Mouse (Mus musculus) lung, postnatal 25 days (tissue): ENCODE measurements around the gene Ulk4.

Source experiments
- DNase-seq: peaks from one replicate; pipeline ENCODE4 v3.0.0; 2022; ENCODE audit warnings: low spot score

The Ulk4 gene

DNA sequence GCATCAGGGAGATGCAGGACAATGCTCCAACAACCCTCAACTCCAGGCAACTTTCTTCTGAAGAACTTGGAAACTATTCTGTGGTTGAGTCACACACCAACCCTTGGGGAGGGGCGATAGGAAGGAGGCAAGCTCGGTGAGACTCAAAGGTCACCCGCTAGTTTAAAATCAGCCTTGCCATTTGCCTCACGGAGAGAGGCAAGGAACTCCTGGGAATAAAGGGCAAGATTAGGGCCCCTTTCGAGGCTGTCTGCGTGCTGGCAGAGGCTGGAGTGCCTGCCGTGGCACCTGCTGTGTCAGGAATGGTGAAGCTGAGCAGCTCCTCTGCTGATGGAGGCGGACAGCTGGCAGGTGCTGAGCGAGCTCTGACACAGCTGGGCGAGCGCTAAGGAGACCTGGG lies 169.9 kb downstream of the Ulk4 start:
- no peak for DNase-seq

DNA sequence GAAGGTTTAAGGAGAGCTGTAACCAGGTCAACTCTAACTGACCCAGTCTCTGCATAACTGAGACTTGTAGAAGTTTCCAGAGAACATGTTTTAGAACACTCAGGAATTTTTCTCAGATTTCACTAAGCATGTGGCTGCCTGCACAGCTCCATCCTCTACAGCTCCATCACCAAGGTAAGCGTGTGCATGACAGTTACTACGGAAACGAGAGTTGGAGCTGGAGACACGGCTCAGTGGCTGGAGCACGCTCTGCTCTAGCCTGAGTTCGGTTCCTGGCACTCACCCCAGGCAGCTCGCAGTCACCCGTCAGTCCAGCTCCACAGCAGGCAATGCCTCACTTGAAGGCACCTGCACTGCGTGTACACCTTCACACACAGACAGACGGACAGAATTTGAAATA lies 175.5 kb downstream of the Ulk4 start:
- DNase-seq: no peak

DNA sequence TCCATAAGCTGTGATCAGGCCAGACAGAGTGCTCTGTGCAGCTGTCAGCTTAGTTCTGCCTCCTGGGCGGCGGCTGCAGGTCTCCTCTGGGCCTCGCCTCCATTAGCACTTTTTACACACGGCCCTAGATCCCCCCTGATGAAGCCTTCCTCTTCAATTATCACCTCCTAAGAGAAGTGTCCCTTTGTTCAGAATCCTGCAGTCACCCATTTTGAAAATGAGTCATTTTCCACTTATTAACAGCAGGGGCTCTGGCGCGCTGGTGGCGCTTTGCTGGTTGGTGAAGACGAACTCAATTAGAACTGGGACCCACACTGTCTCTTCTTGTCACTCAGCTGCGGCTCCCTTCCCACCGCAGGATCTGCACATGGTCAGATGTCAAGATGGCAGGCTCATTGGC lies 177.5 kb downstream of the Ulk4 start:
- DNase-seq: no peak

DNA sequence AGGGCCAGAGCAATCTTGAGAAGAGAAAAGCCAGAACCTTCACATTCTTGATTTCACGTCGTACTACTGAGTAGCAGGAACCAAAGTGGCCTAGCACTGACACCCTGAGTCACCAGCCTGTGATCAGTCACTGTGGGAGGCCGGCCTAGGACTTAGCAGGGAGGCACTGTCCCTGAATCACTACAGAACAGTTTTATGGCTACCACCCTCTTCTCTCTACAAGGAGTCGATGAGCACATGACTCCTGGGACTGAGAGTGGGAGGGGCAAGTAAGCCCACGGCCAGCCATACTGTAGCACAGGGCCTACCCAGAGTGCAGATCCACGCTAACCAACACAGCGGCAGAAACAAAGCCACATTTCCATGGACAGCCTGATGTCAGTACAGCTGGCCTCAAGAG lies 183.2 kb downstream of the Ulk4 start:
- no peak for DNase-seq

DNA sequence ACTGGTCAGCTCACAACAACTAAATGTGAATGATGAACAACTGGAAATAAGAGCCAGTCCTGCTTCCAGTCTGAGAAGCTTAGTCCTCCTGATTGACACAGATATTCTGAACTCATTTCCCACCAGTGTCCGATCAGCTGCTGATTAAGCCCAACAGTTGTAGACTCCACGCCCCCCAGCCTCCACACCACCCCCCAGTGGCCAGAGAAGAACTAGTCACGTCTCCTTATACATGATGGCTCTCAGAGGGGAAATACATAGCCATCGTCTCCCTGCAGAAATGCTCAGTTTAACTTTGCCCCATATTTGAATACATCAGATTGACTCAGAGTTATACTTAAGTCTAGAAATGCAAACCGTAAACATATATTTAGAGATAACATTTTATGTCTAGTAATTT lies 184.4 kb downstream of the Ulk4 start:
- no peak for DNase-seq

DNA sequence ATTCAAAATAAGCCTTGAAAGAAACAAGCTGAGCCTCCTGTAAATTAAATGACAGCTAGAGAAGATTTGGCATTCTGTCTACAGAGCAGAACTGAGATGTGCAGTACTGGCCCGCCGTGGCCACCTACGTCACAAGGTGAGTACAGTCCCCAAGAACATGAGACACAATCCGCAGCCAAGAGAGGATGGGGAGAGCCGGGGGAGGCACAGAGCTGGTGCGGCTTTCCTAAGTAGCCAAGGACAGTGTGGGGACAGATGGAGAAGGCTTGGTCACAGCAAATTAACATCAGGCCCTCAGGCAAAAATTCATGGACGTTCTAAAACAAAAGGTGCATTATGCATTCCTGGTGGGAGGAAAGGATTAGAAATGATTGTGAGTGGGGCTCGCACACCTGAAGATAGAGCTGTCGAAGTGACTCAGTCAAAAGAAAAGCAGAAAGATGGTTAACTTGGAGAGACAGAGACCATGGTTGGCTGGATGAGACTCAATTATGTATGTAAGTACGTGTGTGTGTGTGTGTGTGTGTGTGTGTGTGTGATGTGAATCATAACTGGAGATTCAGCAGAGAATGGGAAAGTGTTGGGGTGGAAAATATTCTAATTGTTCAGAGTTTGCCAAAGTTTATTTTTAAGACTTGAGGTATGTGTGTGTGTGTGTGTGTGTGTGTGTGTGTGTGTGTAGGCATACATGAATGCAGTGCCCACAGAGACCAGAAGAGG lies 185.8 kb downstream of the Ulk4 start:
- DNase-seq: no peak

DNA sequence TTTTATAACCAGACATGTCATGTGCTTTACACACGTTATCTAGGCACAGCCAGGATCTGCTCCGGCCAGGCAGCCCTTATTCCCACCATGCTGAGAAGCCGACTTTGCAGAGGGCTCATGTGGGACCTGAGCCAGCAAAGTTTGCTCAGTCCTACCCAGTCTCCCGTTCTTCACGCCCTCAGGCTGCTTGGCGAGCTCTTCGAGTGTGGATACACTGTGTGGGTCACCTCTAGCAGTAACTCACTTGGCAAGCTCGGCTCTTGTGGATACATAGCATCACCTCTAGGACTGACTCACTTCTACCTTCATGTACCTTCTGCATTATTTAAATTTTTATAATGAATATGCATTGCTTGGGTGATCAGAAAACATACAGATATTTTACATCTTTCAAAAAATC lies 189.3 kb downstream of the Ulk4 start:
- no peak for DNase-seq

DNA sequence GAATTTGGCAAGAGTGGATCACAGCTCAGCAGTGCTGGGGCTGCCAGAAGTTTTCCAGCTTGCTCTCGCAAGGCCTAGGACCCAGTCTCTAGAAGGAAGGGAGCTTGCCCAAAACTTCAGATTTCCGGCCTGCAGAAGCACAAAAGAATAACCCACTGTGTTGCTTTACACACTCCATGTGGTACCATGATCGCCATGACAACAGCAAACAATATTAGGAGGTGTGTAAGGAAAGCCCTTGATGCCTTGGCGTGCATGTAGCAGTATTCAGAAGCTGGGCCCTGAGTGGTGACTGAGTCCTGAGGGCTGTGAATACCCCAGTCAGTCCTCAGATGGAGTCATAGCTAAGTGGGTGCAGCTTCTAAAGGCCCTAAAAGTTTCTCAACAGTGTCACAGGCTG lies 192.8 kb downstream of the Ulk4 start:
- no peak for DNase-seq

DNA sequence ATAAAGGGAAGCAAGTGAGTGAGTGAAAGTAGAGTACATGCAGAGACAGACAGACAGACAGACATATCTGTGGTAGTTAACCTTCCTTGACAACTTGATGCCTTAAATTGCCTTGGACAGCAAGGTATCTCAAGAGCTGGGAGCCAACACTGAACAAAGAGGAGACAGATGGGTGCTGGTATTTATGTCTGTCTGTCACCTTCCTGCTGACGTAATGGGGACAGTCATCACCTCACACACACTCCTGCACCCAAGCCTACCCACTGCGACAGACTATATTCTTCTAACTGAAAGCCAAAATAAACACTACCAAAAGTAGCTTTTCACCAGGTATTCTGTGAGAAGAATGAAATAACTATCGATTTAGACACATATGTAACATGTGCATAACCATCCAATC lies 196.2 kb downstream of the Ulk4 start:
- DNase-seq: no peak

DNA sequence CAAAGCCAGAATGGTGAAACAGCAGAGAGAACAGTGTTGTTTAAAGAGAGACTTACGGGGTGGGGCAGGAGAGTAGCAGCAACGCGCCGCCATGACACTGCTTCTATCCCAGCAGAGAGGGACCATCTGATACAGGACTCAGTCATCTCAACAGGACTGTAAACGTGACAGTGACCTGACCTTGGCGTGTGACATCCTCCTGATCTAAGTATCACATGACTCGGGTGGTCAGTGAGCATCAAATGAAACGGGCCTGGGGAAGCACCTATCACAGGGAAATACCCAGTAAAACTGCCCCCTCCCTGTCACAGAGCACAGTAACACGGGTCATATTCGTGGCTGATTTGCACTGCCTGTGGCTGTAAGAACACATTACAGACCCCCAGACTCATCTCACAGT lies 196.6 kb downstream of the Ulk4 start:
- DNase-seq: no peak

DNA sequence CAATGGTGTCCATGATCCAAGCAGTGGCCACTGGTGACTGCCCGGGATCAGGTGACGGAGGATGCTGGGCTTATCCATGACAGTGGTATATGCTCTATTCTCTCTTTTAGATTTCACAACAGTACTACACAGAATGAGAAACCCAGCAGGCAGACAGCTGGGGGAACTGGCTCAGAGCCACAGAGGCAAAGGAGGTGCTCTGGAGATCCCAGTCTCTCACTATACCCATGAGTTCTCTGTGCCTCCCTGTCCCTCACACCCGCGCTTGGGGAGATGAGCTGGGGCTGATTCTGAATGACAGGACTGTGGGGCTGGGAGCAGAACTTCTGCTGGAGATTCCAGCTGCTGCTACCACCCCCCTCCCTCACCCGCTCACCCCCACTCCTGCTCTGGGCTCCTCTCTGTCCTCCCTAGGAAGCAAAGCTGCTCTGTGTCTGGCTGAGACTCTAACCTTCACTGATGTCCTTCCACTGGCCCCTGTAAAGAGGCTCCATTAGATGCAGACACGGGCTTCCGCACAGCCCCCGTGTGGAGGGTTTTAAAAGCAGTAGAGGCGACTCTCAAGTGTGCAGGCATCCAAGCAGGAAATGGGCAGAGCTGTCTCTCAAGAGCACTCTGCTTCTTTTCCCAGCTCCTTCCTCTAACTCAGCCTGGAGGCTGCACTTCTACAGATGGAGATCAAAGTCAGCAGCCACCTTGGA lies 197.5 kb downstream of the Ulk4 start:
- peak; percentile 29 for DNase-seq

DNA sequence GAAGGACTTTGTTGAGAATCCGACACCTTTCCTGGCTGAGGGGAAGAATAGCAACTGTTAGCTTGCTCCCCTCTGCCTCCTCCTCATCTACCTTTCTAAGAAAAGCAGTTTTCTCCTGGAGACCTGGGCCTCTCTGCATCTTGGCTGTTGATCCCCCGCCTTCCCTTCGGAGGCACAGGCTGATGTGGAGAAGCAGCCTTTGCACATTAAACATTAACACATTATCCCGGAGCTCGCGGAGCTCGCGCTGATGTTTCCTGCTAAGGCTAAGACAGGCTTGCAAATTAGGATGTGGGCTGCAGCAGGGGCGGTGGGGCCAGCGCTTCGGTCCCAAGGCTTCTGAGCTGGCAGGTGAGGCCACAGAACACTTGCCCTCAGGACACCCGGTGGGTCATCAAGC lies 200.7 kb downstream of the Ulk4 start:
- DNase-seq: no peak

DNA sequence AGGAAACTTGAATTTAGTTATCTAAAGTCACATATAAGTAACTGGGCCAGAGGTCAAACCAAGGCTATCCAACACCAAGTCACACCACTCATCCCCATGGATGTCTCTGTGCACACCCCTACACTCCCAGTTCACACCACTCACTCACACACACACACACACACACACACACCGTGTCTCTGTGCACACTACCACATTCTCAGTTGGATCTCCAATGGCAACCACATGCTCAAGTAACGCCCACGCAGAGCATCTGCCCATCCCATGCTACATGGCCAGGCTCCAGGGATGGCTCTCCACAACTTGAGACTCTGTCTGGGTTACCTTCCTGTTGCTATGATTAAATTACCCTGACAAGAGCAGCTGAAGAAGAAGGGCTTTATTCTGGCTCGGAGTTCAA lies 201.8 kb downstream of the Ulk4 start:
- DNase-seq: no peak

DNA sequence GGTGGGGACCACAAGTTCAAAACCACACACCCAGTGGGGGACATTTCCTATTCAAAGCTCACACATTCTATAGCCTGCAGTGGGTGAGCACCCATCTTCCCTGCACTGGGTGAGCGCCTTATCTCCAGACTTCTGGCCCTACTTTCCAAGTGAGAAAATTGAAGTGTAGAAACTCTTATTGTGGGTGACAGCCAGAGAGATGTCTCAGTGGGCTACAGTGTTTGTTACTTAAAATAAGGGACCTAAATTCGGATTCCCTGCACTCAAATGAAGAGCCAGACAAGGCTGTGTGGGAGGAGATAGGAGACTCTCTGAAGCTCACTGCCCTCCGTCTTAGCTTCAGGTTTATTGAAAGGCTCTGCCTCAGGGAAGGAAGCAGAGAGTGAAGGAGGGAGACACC lies 202.3 kb downstream of the Ulk4 start:
- DNase-seq: no peak

DNA sequence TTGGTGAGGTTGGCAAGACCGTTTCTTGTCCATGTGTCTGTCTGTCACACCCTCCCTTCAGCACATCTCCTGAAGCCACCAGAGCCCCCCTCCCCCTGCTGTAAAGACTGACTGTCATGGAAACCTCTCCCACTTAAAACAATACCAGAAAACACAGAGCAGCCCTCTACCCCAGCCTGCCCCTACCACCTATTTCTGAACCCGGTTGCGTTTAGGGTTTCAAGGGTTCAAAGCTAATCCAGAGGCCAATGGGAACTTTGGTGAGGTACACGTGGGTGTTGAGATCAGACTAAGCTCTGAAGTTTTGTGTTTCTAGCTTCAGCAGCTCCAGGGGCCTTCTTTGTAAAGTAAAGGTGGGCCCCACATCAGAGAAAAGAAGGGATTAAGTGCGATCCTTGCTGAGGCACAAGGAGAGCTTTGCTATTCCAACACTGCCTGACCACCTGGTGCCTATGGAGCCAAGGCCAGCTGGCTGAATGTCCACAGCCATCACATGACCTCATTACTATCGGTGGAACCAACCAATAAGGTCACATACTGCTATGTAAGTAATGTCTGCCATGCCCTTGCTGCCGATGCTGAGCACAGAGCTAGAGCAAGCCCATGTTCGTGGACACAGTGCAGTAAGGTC lies 204.8 kb downstream of the Ulk4 start:
- no peak for DNase-seq

DNA sequence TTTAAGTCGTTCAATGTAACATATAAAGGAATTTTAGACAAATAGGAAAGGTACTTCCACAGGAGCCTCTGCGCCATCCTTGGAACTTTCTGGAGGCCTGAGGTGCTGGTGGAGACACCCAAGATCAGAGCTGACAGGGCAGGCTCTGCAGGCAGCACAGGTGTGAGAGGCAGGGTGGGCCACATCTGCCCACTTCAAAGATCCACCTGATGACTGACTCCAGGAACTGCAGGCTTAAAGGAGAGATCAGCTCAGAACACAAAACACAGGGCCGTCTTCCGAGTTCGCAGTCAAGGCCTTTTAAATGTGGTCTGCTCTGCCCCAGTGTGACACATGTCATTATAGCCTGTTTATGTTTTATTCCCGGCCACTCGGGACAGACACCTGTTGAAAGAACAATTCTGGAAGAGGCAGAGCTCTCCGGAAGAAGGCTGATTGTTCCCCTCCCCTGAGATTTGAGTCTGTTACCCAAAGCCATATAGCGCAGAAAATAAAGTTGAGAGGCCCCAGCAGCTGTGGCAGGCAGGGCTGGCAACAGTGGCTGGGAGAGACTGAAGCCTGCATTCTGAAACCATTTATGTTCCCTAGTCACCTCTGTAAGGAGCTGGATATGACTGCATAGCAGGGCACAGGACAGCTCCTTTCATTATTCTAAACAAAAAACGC lies 205.4 kb downstream of the Ulk4 start:
- DNase-seq: no peak

DNA sequence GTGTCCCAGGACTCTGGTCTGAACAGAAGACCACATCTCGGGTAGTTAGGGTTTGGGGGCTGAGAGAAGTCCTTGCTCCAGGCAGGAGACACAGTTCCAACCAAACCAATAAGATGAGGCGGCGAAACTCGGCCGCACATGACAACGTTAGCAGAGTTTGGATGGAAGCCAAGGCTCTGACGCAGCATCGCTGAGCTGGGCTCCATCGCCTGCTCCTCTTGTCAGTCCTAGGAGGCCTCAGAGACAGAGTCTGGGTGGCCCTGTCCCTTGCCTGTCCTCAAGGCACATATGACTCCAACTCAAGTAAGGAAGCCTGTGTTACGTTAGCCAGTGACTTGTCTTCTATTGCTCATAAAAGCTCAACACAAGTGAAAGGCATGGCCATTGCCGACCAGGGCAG lies 205.9 kb downstream of the Ulk4 start:
- no peak for DNase-seq

DNA sequence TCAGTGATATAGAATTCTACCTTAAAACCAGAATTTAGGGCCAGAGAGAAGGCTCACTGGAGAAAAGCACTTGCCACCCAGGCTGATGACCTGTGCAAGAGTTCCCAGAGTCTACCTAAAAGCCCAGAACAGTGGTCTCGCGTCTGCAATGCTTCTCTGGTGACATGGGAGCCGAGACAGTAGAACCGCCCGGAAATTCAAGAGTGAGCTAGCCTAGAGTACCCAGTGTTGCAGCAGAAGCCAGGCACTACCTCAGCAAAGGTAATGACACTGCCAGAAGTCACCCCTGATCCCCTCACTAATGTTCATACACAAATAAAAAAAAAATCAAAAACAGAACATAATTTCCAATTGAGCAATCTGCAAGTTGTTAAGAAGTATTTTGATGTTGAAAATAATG lies 208.9 kb downstream of the Ulk4 start:
- no peak for DNase-seq

DNA sequence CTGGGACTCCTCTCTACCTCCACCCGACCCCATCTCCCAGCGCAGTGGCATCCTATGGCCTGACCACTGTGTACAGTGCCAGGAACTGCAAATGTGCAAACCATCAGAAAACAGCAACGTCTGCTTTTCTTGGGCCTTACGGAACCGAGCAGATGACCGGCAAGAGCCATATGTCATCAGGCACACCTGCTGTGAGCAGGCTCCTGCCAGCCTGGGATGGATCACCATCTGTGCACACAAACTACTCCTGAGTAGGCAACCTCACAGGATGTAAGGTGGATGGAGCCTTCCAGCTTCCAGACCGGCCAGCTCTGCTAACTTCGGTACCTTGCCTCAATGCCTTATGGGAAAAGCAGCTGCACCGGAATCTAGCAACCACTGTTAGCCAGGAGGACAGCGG lies 210.0 kb downstream of the Ulk4 start:
- no peak for DNase-seq

DNA sequence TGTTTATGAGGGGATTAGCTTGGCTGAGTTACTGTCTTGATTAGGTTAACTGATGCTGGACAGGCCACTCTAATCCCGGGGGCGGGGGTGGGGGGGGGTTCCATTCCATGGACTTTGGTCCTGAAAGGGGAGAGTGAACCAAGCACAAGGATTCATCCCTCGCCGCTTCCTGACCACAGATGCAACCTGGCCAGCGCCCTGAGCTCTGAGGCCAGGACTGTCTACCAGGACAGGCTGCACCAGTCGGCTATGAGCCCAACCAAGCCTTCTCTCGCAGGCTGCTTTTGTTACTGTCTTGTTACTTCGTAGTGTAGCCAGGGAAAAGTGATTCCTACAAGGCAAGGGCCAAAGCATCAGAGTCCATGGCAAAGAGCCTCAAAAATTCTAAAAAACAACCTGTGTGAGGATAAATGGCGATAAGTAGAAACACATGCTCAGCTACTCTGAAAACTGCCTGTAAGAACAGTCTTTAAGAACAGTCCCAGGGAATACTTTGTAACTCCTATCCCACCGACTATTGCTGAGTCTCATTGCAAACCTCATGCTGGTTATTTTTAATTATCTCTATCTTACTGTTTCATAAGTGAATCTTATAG lies 211.5 kb downstream of the Ulk4 start:
- DNase-seq: no peak

DNA sequence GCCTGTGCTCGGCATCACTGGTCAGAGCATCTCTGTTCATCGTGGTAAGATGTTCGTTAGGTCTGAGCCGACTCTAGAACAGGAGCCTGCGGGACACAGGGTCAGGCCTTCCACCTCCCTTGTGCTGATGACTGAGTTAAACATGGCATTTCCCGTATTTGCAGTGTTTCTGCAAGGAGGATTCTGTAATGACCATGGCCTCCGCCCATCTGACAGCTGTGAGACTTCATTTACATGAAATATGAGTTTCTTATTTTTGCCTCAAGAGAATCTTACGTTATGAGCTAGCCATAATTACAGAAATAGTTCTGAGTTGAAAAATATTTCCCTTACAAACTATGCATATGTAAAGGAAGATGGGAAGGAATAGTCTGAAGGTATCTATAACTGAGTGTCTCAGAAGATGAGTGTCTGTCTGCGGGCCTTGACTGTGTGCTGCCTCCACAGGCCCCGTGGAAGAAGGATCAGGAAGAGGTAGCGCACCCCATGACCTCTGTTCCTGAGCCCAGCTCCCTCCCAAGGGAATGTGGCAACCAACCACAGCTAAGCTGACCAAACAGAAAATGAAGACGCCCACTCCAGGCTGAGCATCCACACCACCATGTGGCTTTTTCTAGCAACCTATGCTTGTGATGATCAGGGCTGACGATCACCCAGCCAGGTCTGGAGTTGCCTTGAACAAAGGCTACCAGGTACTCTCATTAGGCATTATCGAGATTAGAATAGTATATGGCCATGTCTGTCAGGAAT lies 212.2 kb downstream of the Ulk4 start:
- no peak for DNase-seq

DNA sequence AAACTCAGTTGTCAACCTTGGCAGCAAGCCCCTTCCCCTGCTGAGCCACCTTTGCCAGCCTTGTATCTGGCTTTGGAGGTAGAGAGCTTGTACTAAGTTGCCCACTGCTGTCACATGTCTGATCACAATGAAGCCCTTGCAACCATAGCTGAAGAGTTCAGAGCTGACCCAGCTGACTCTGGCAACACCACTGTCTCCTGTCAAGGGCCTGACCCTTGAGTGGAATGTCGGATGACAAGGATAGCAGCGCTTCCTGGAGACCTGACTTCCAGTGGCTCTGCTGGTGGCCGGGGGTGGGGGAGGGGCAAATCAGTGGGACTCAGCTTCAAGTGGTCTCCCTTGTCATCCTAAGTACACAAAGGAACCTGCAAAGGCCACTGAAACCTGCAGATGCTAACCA lies 214.3 kb downstream of the Ulk4 start:
- DNase-seq: no peak
